Mouse (Mus musculus): ENCODE results near the gene Ubtd1. TPM values are rescaled to one million over a fixed set of nuclear protein-coding genes. Genes with fewer than 3 reads are reported as not detected.

Ubtd1 gene
- polyA plus RNA-seq, 1 experiment from 2014 or later: 10.4 TPM

DNA sequence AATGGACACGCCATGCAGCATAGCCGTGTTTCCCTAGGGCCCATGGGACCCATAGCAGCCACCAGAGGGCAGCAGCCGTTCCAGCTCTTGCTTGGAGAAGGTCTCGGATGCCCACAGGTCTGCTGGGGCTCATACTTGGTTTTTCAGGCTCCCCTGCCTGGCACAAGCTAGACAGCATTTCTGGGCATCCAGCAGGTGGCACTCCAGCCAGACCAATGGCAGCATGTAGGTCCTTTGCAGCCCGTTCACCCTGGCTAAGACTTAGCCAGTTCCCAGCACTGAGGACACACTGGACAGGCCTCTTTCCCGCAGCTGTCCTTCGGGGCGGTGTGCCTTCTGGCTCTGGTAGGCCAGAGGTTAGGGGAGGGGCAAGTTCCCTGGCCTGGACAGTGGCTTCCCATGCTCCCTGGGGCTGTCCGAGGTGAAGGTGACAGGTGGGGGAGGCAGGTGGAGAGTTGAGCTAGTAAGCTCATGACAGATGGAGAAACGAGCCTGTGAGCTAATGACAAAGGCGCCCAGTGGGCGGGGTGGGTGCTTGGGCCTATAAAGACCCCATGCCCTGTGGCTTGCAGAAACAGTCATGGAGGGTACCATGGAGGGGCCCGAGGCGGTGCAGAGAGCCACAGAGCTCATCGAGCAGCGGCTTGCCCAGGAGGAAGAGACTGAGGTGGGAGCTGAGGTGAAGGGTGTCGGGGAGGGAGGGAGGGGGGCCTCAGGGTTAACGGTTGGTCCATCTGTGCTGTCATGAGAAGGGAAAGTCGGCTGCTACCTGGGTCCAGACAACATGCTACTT is 54.1 kb downstream of the Ubtd1 start, which contains the start of gene Ankrd2:
Gene Ankrd2, plus strand, starts transcription at position 545 of the 793 bp plus-strand sequence.
- ATAC-seq (ENCODE audit: insufficient number of reproducible peaks, insufficient read depth, low FRiP score, low read depth): peak; percentile 77; the same call in 1 of the 2 replicates

DNA sequence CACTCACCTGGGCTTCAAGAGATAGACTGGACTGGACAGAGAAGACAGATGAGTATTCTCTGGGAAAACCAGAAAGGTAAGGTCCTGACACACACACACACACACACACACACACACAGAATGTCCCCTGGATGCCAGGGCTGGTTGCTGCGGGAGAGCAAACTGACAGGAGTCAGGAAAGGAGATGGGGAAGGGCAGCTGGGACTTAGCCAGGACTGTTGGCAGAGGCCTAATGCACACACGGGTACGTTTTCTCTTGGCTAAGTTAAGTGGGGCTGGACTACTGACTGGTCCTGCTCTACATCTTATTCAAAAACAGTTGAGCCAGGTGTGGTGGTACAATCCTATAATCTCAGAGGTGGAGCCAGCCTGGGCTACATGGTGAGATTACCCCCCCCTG is 54.8 kb downstream of the Ubtd1 start:
- H3K36me3 ChIP-seq (ENCODE audit: control insufficient read depth, insufficient read depth, low read length): peaks cover 6% of the 10 kb centered on the region; the same call in 1 of the 2 replicates
- H3K9ac ChIP-seq (replicated peaks; ENCODE audit: low read depth, low read length): no peak overlapping the region
- no peak overlapping the region for H3K27ac ChIP-seq (ENCODE audit: low read length)
- H3K4me3 ChIP-seq (ENCODE audit: low read depth, low read length): no peak overlapping the region
- no peaks in the 10 kb centered on the region for H3K27me3 ChIP-seq (ENCODE audit: control insufficient read depth, insufficient read depth, low read length)
- no peaks in the 10 kb centered on the region for H3K9me3 ChIP-seq (ENCODE audit: control insufficient read depth, low read depth, low read length)
- H3K4me1 ChIP-seq (ENCODE audit: control insufficient read depth, insufficient read depth, low read length): 0 out of 2 replicates have a peak, but pooled peaks cover 3% of the 10 kb centered on the region
- no peak for ATAC-seq (ENCODE audit: insufficient number of reproducible peaks, insufficient read depth, low FRiP score, low read depth)
- no peak overlapping the region for H3K4me2 ChIP-seq (replicated peaks; ENCODE audit: low read depth, low read length)
- 78% methylated on average over 3 of the region's 3 CpGs for WGBS

More for the DNA sequence above, 54.1 kb downstream of the Ubtd1 start, which contains the start of gene Ankrd2:
- Histone ChIP-seq H3K27ac (ENCODE audit: low read length) (no peak within 1 kb of the TSS), H3K4me2 (replicated peaks; ENCODE audit: low read depth, low read length) (no peak within 1 kb of the TSS), H3K4me3 (ENCODE audit: low read depth, low read length) (no peak within 1 kb of the TSS), H3K36me3 (ENCODE audit: control insufficient read depth, insufficient read depth, low read length) (peaks cover 6% of the 10 kb centered on the region; the same call in 1 of the 2 replicates), H3K9ac (replicated peaks; ENCODE audit: low read depth, low read length) (no peak within 1 kb of the TSS), H3K4me1 (ENCODE audit: control insufficient read depth, insufficient read depth, low read length) (0 out of 2 replicates have a peak, but pooled peaks cover 3% of the 10 kb centered on the region), H3K27me3 (ENCODE audit: control insufficient read depth, insufficient read depth, low read length) (no peaks in the 10 kb centered on the region), H3K9me3 (ENCODE audit: control insufficient read depth, low read depth, low read length) (no peaks in the 10 kb centered on the region)
- 64% methylated on average over 19 of the region's 19 CpGs for WGBS

DNA sequence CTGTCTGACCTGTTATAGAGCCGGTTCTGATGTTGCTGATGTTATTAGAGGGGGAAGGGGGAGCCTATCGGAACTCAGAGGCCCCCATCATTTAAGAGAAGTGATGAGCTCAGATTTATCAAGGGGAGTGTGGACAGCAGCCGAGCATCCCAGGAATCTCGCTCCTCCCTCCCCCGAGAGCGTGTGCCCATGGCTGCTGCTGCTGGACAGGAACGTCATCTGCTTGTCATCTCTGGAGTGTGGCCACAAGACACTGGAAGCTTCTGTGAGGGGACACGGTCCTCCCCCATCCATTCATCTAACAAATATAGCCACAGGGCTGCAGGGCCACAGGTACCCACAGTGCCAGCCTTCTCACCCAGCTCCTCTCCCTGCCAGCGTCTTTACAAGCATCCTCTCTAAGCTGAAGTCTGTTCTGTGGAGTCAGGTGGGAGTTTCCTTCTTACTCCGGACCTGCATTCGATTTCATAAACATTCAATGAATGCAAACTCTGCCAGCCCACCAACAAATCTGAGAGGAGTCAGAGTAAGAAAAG is 55.7 kb downstream of the Ubtd1 start:
- 61% methylated on average over 11 of the region's 11 CpGs for WGBS
- Histone ChIP-seq H3K9ac (replicated peaks; ENCODE audit: low read depth, low read length) (no peak overlapping the region), H3K9me3 (ENCODE audit: control insufficient read depth, low read depth, low read length) (no peaks in the 10 kb centered on the region), H3K4me3 (ENCODE audit: low read depth, low read length) (no peak overlapping the region), H3K4me2 (replicated peaks; ENCODE audit: low read depth, low read length) (no peak overlapping the region), H3K27ac (ENCODE audit: low read length) (no peak overlapping the region), H3K36me3 (ENCODE audit: control insufficient read depth, insufficient read depth, low read length) (peaks cover 6% of the 10 kb centered on the region; the same call in 1 of the 2 replicates), H3K27me3 (ENCODE audit: control insufficient read depth, insufficient read depth, low read length) (no peaks in the 10 kb centered on the region), H3K4me1 (ENCODE audit: control insufficient read depth, insufficient read depth, low read length) (0 out of 2 replicates have a peak, but pooled peaks cover 3% of the 10 kb centered on the region)
- ATAC-seq (ENCODE audit: insufficient number of reproducible peaks, insufficient read depth, low FRiP score, low read depth): no peak

- 0 out of 2 replicates have a peak, but pooled peaks cover 3% of the 10 kb centered on the region for H3K4me1 ChIP-seq (ENCODE audit: control insufficient read depth, insufficient read depth, low read length)
- H3K36me3 ChIP-seq (ENCODE audit: control insufficient read depth, insufficient read depth, low read length): peaks cover 6% of the 10 kb centered on the region; the same call in 1 of the 2 replicates
- no peak overlapping the region for H3K4me3 ChIP-seq (ENCODE audit: low read depth, low read length)
- no peak for ATAC-seq (ENCODE audit: insufficient number of reproducible peaks, insufficient read depth, low FRiP score, low read depth)
- H3K9ac ChIP-seq (replicated peaks; ENCODE audit: low read depth, low read length): no peak overlapping the region
- no peak overlapping the region for H3K4me2 ChIP-seq (replicated peaks; ENCODE audit: low read depth, low read length)
- no peaks in the 10 kb centered on the region for H3K9me3 ChIP-seq (ENCODE audit: control insufficient read depth, low read depth, low read length)
- H3K27me3 ChIP-seq (ENCODE audit: control insufficient read depth, insufficient read depth, low read length): no peaks in the 10 kb centered on the region
- H3K27ac ChIP-seq (ENCODE audit: low read length): no peak overlapping the region
- 89% methylated on average over 12 of the region's 12 CpGs for WGBS
Measured at GRCm38 (mm10) chr19:42038310-42038709, 56.7 kb downstream of the Ubtd1 start.

GRCm38 (mm10) chr19:42043988-42044387 is 62.4 kb downstream of the Ubtd1 start:
- WGBS: 94% methylated on average over 6 of the region's 6 CpGs
- ATAC-seq (ENCODE audit: insufficient number of reproducible peaks, insufficient read depth, low FRiP score, low read depth): no peak
- Histone ChIP-seq H3K27ac (ENCODE audit: low read length) (no peak overlapping the region), H3K27me3 (ENCODE audit: control insufficient read depth, insufficient read depth, low read length) (no peaks in the 10 kb centered on the region), H3K9ac (replicated peaks; ENCODE audit: low read depth, low read length) (no peak overlapping the region), H3K4me2 (replicated peaks; ENCODE audit: low read depth, low read length) (no peak overlapping the region), H3K36me3 (ENCODE audit: control insufficient read depth, insufficient read depth, low read length) (no peaks in the 10 kb centered on the region), H3K9me3 (ENCODE audit: control insufficient read depth, low read depth, low read length) (no peaks in the 10 kb centered on the region), H3K4me1 (ENCODE audit: control insufficient read depth, insufficient read depth, low read length) (no peaks in the 10 kb centered on the region), H3K4me3 (ENCODE audit: low read depth, low read length) (no peak overlapping the region)

DNA sequence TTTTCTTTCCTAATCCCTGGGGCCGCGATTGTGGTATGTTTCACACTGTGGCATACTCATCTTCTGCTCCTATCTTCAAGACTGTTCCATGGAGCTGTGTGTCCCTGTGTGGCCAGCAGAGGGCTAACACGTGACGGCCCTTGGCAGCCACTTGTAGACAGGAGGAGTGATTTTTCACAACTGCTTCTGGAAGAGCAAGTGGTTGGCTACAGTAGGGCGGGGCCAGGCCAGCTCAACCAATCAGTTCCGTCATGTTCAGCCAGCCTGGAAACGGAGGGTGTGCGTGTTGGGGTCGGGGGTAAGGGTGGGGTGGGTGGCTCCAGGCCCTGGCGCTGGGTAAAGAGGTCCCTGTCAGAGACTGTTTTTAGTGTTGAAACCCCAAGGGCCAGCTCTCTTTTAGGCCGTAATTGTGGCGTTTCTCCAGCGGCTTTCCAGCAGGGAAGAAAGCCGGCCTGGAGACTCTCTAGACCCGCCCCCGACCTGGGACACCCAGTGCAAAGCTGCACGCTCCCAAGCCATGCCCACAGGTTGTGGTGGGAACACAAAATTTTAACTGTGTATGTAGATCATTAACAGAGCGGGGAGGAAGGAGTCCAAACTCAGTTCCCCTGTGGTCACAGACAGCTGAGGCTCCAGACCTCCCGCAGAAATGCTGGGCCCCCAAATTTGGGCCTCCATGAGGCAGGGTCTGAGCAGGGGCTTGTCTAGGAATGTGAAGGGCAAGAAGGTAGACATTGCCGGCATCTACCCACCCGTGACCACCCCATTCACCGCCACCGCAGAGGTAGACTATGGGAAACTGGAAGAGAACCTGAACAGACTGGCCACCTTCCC is 63.9 kb downstream of the Ubtd1 start, which contains the start of gene Hoga1:
Gene Hoga1, plus strand, starts transcription at position 342 of the 834 bp plus-strand sequence.
- 26% methylated on average over 23 of the region's 23 CpGs for WGBS
- peak; percentile 89 for ATAC-seq (ENCODE audit: insufficient number of reproducible peaks, insufficient read depth, low FRiP score, low read depth)
- H3K27ac ChIP-seq (ENCODE audit: low read length): no peak within 1 kb of the TSS

DNA sequence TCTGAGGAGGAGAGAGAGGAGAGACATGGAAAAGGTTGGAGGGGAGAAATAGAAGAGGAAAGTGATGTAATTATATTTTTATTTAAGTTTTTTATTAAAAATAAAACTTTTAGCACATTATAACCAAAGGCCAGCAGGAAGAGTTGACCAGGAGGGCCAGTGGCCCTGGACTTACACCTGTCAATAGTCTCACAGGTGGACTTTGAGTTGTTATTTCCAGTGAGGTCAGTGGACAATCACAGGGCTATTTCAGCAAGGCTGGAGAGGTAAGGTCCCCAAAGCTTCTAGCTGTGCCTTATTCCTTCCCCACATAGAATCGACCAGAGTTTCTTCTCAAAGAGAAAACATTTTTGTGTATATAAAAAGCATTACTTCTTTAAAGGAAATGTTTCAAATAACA is 68.7 kb downstream of the Ubtd1 start:
- H3K4me1 ChIP-seq (ENCODE audit: control insufficient read depth, insufficient read depth, low read length): no peaks in the 10 kb centered on the region
- ATAC-seq (ENCODE audit: insufficient number of reproducible peaks, insufficient read depth, low FRiP score, low read depth): no peak
- no peaks in the 10 kb centered on the region for H3K9me3 ChIP-seq (ENCODE audit: control insufficient read depth, low read depth, low read length)
- H3K27me3 ChIP-seq (ENCODE audit: control insufficient read depth, insufficient read depth, low read length): no peaks in the 10 kb centered on the region
- no peak overlapping the region for H3K4me3 ChIP-seq (ENCODE audit: low read depth, low read length)
- no peak overlapping the region for H3K27ac ChIP-seq (ENCODE audit: low read length)
- WGBS: 92% methylated on average over 1 of the region's 1 CpGs
- H3K9ac ChIP-seq (replicated peaks; ENCODE audit: low read depth, low read length): no peak overlapping the region
- no peaks in the 10 kb centered on the region for H3K36me3 ChIP-seq (ENCODE audit: control insufficient read depth, insufficient read depth, low read length)
- H3K4me2 ChIP-seq (replicated peaks; ENCODE audit: low read depth, low read length): no peak overlapping the region

More for the DNA sequence above, 63.9 kb downstream of the Ubtd1 start, which contains the start of gene Hoga1:
- H3K4me3 ChIP-seq (ENCODE audit: low read depth, low read length): peak within 1 kb of the TSS; percentile 26
- H3K4me2 ChIP-seq (replicated peaks; ENCODE audit: low read depth, low read length): peak within 1 kb of the TSS; percentile 39
- H3K9ac ChIP-seq (replicated peaks; ENCODE audit: low read depth, low read length): peak within 1 kb of the TSS; percentile 37
- no peaks in the 10 kb centered on the region for H3K4me1 ChIP-seq (ENCODE audit: control insufficient read depth, insufficient read depth, low read length)
- H3K9me3 ChIP-seq (ENCODE audit: control insufficient read depth, low read depth, low read length): no peaks in the 10 kb centered on the region
- no peaks in the 10 kb centered on the region for H3K27me3 ChIP-seq (ENCODE audit: control insufficient read depth, insufficient read depth, low read length)
- no peaks in the 10 kb centered on the region for H3K36me3 ChIP-seq (ENCODE audit: control insufficient read depth, insufficient read depth, low read length)

- Histone ChIP-seq H3K9ac (replicated peaks; ENCODE audit: low read depth, low read length) (no peak overlapping the region), H3K27ac (ENCODE audit: low read length) (no peak overlapping the region), H3K36me3 (ENCODE audit: control insufficient read depth, insufficient read depth, low read length) (no peaks in the 10 kb centered on the region), H3K4me1 (ENCODE audit: control insufficient read depth, insufficient read depth, low read length) (no peaks in the 10 kb centered on the region), H3K4me3 (ENCODE audit: low read depth, low read length) (no peak overlapping the region), H3K9me3 (ENCODE audit: control insufficient read depth, low read depth, low read length) (no peaks in the 10 kb centered on the region), H3K27me3 (ENCODE audit: control insufficient read depth, insufficient read depth, low read length) (no peaks in the 10 kb centered on the region), H3K4me2 (replicated peaks; ENCODE audit: low read depth, low read length) (no peak overlapping the region)
- 87% methylated on average over 3 of the region's 3 CpGs for WGBS
- no peak for ATAC-seq (ENCODE audit: insufficient number of reproducible peaks, insufficient read depth, low FRiP score, low read depth)
Measured at GRCm38 (mm10) chr19:42051351-42051750, 69.8 kb downstream of the Ubtd1 start.

Measured in stomach, embryonic 14.5 days (tissue).